Mouse (Mus musculus): ENCODE measurements at regions not wholly inside any gene's neighbourhood (a gene's known extent, or its start where the extent isn't known, plus 50 kb on each side); places are given as distances from the start of the nearest gene placed in this dataset.

DNA sequence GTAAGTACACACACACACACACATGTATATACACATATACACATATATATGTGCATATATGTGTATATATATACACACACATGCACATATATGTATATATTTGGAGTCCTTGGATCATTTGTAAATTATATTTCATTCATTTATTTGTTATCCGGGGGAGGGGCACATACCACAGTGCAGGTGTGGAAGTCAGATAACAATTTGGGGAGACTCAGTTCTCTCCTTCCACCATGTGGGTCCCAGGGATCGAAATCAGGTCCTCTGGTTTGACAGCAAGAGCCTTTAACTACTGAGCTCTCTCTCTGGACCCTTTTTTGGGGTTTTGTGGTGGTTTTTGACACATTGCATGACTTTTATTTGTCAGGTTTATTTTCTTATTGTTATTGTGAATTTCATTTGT, 65.8 kb upstream of the Cecr2 start:
- H3K4me3 ChIP-seq (ENCODE audit: low read depth, low read length), result no peak overlapping the region
- peaks cover 2% of the 10 kb centered on the region for H3K4me1 ChIP-seq (ENCODE audit: control insufficient read depth, insufficient read depth, low read length)
- no peaks in the 10 kb centered on the region for H3K36me3 ChIP-seq (ENCODE audit: control insufficient read depth, insufficient read depth, low read length, poor library complexity, severe bottlenecking)
- no peak overlapping the region for H3K9ac ChIP-seq (ENCODE audit: low read depth, poor library complexity, severe bottlenecking)
- TF ChIP-seq CTCF (IDR thresholded peaks at IDR 0.05; ENCODE audit: low read depth, low read length) (no peak), POLR2A (IDR thresholded peaks at IDR 0.05; ENCODE audit: insufficient read depth, low read length) (no peak), EP300 (IDR thresholded peaks at IDR 0.05; ENCODE audit: insufficient read depth, low read depth, low read length) (no peak)
- H3K9me3 ChIP-seq (replicated peaks; ENCODE audit: control insufficient read depth, insufficient read depth, low read length, poor library complexity, severe bottlenecking), result no peaks in the 10 kb centered on the region
- H3K27ac ChIP-seq (ENCODE audit: insufficient read depth, low read length), result no peak overlapping the region
- H3K27me3 ChIP-seq (ENCODE audit: control insufficient read depth, insufficient read depth, low read length, poor library complexity, severe bottlenecking), result no peaks in the 10 kb centered on the region

DNA sequence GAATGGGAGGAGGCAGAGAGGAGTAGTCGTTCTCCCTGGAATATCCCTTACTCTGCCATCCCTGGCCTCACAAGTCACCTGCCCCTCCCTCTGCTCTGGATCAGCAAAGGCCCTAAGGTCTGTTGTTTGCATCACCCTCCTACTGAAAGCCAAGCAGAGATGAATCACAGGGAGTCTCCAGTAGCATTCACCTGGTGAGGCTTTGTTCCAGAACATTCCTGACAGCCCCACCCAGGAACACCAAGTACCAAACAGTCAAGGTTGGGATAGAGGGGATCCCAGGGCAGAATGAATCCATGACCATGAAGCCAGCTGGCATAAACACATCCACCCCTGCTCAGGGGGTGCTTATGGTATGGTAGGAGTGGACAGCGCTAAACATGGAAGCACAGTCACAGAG, 67.4 kb upstream of the Hdhd5 start:
- H3K4me3 ChIP-seq (ENCODE audit: low read depth, low read length), result no peak overlapping the region

DNA sequence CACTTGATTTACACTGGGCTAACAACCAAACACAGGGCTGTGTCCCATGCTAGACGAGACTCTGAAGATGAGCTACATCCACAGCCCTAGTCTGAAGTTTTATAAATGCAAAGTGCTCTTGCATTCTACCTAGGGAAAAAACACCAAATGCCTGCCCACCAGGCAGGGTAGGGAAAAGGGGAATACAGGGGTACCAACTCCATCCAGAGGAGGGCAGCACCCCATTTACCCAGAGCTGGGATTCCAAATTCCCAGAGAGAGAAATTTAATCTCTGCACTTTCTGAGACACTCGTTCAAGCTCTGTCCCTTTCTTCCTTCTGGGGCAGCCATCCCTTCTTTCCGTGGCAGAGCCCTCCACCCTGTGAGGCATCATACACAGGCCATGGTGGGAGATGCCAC, 66.8 kb upstream of the Hdhd5 start:
- no peak overlapping the region for H3K27ac ChIP-seq (ENCODE audit: insufficient read depth, low read length)

More for the DNA sequence above, 67.4 kb upstream of the Hdhd5 start:
- no peaks in the 10 kb centered on the region for H3K36me3 ChIP-seq (ENCODE audit: control insufficient read depth, insufficient read depth, low read length, poor library complexity, severe bottlenecking)
- H3K9me3 ChIP-seq (replicated peaks; ENCODE audit: control insufficient read depth, insufficient read depth, low read length, poor library complexity, severe bottlenecking), result no peaks in the 10 kb centered on the region
- TF ChIP-seq POLR2A (IDR thresholded peaks at IDR 0.05; ENCODE audit: insufficient read depth, low read length) (no peak), EP300 (IDR thresholded peaks at IDR 0.05; ENCODE audit: insufficient read depth, low read depth, low read length) (no peak), CTCF (IDR thresholded peaks at IDR 0.05; ENCODE audit: low read depth, low read length) (no peak)
- no peak overlapping the region for H3K27ac ChIP-seq (ENCODE audit: insufficient read depth, low read length)
- H3K9ac ChIP-seq (ENCODE audit: low read depth, poor library complexity, severe bottlenecking), result no peak overlapping the region
- H3K4me1 ChIP-seq (ENCODE audit: control insufficient read depth, insufficient read depth, low read length), result peaks cover 2% of the 10 kb centered on the region
- no peaks in the 10 kb centered on the region for H3K27me3 ChIP-seq (ENCODE audit: control insufficient read depth, insufficient read depth, low read length, poor library complexity, severe bottlenecking)

DNA sequence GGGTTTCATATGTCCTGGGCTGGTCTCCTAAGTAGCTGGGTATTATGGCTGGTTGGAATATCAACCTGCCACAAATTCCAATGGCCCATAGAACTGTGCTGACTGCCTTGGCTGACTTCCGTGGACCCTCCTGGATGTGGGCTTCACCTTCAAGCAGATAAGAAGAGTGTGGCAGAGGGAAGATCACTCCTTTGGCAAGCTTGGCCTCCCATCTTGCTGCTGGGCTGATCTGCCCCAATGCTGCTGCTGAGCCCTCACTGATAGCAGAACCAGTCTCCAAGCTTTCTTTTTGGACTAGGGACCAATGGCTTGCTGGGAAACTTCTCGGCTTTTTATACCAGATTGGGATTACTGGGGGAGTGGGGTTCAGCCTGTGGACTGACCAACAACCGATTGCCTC, 65.6 kb upstream of the Hdhd5 start:
- Histone ChIP-seq H3K27ac (ENCODE audit: insufficient read depth, low read length) (no peak overlapping the region), H3K9ac (ENCODE audit: low read depth, poor library complexity, severe bottlenecking) (no peak overlapping the region), H3K4me1 (ENCODE audit: control insufficient read depth, insufficient read depth, low read length) (peaks cover 2% of the 10 kb centered on the region), H3K27me3 (ENCODE audit: control insufficient read depth, insufficient read depth, low read length, poor library complexity, severe bottlenecking) (no peaks in the 10 kb centered on the region), H3K36me3 (ENCODE audit: control insufficient read depth, insufficient read depth, low read length, poor library complexity, severe bottlenecking) (no peaks in the 10 kb centered on the region), H3K4me3 (ENCODE audit: low read depth, low read length) (no peak overlapping the region), H3K9me3 (replicated peaks; ENCODE audit: control insufficient read depth, insufficient read depth, low read length, poor library complexity, severe bottlenecking) (no peaks in the 10 kb centered on the region)
- TF ChIP-seq EP300 (IDR thresholded peaks at IDR 0.05; ENCODE audit: insufficient read depth, low read depth, low read length) (no peak), CTCF (IDR thresholded peaks at IDR 0.05; ENCODE audit: low read depth, low read length) (no peak), POLR2A (IDR thresholded peaks at IDR 0.05; ENCODE audit: insufficient read depth, low read length) (no peak)

More for the DNA sequence above, 66.8 kb upstream of the Hdhd5 start:
- H3K9ac ChIP-seq (ENCODE audit: low read depth, poor library complexity, severe bottlenecking), result no peak overlapping the region
- no peaks in the 10 kb centered on the region for H3K9me3 ChIP-seq (replicated peaks; ENCODE audit: control insufficient read depth, insufficient read depth, low read length, poor library complexity, severe bottlenecking)
- peaks cover 2% of the 10 kb centered on the region for H3K4me1 ChIP-seq (ENCODE audit: control insufficient read depth, insufficient read depth, low read length)
- no peaks in the 10 kb centered on the region for H3K36me3 ChIP-seq (ENCODE audit: control insufficient read depth, insufficient read depth, low read length, poor library complexity, severe bottlenecking)
- no peak overlapping the region for H3K4me3 ChIP-seq (ENCODE audit: low read depth, low read length)
- no peak for TF ChIP-seq CTCF (IDR thresholded peaks at IDR 0.05; ENCODE audit: low read depth, low read length)
- TF ChIP-seq POLR2A (IDR thresholded peaks at IDR 0.05; ENCODE audit: insufficient read depth, low read length), result no peak
- TF ChIP-seq EP300 (IDR thresholded peaks at IDR 0.05; ENCODE audit: insufficient read depth, low read depth, low read length), result no peak
- H3K27me3 ChIP-seq (ENCODE audit: control insufficient read depth, insufficient read depth, low read length, poor library complexity, severe bottlenecking), result no peaks in the 10 kb centered on the region

DNA sequence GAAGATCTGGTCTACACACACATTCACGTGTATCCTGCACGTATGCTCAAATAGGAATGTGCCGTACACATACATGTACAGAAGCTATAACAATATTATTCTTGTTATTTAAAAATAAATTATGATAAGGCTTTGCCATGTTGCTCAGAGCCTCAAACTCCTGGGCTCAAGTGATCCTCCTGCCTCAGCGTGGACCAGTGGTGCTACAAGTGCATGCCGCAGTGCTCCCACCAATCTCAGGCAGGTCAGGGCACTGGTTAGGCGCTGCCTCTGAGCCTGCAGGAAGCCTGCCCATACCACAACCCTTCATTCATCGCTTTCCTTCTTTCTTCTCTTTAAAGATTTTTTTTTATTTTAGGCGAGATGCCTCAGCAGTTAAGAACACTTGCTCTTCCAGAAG, 63.3 kb upstream of the Hdhd5 start:
- no peaks in the 10 kb centered on the region for H3K36me3 ChIP-seq (ENCODE audit: control insufficient read depth, insufficient read depth, low read length, poor library complexity, severe bottlenecking)
- H3K4me3 ChIP-seq (ENCODE audit: low read depth, low read length), result no peak overlapping the region
- no peak overlapping the region for H3K27ac ChIP-seq (ENCODE audit: insufficient read depth, low read length)
- H3K9ac ChIP-seq (ENCODE audit: low read depth, poor library complexity, severe bottlenecking), result no peak overlapping the region
- H3K9me3 ChIP-seq (replicated peaks; ENCODE audit: control insufficient read depth, insufficient read depth, low read length, poor library complexity, severe bottlenecking), result no peaks in the 10 kb centered on the region
- no peaks in the 10 kb centered on the region for H3K27me3 ChIP-seq (ENCODE audit: control insufficient read depth, insufficient read depth, low read length, poor library complexity, severe bottlenecking)
- H3K4me1 ChIP-seq (ENCODE audit: control insufficient read depth, insufficient read depth, low read length), result peaks cover 2% of the 10 kb centered on the region
- TF ChIP-seq CTCF (IDR thresholded peaks at IDR 0.05; ENCODE audit: low read depth, low read length), result no peak
- no peak for TF ChIP-seq POLR2A (IDR thresholded peaks at IDR 0.05; ENCODE audit: insufficient read depth, low read length)
- no peak for TF ChIP-seq EP300 (IDR thresholded peaks at IDR 0.05; ENCODE audit: insufficient read depth, low read depth, low read length)

DNA sequence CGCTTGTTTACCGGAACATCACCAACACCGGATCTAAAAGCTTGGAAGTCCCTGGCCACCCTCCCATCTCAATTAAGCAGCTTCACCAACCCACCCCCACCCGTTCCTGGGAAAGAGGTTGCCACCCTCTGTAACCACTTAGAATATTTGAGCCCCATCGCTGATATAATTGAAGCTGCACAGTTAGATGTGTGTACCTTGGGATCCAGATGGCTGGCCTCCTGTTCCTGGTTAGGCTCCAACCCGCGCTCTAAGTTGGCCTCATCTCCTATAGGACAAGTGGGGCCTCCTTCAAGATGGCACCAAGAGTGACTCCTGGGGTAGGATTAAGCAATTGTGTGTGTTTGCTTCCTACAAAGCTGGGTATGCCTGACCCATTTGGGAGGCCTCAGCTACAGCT, 61.6 kb upstream of the Hdhd5 start:
- TF ChIP-seq POLR2A (IDR thresholded peaks at IDR 0.05; ENCODE audit: insufficient read depth, low read length) (no peak), EP300 (IDR thresholded peaks at IDR 0.05; ENCODE audit: insufficient read depth, low read depth, low read length) (no peak), CTCF (IDR thresholded peaks at IDR 0.05; ENCODE audit: low read depth, low read length) (no peak)
- Histone ChIP-seq H3K36me3 (ENCODE audit: control insufficient read depth, insufficient read depth, low read length, poor library complexity, severe bottlenecking) (no peaks in the 10 kb centered on the region), H3K9ac (ENCODE audit: low read depth, poor library complexity, severe bottlenecking) (no peak overlapping the region), H3K9me3 (replicated peaks; ENCODE audit: control insufficient read depth, insufficient read depth, low read length, poor library complexity, severe bottlenecking) (no peaks in the 10 kb centered on the region), H3K4me1 (ENCODE audit: control insufficient read depth, insufficient read depth, low read length) (no peaks in the 10 kb centered on the region), H3K4me3 (ENCODE audit: low read depth, low read length) (no peak overlapping the region), H3K27me3 (ENCODE audit: control insufficient read depth, insufficient read depth, low read length, poor library complexity, severe bottlenecking) (no peaks in the 10 kb centered on the region), H3K27ac (ENCODE audit: insufficient read depth, low read length) (no peak overlapping the region)
